14 mouse cellular contexts compared by ENCODE assay signal in the genomic region with DNA sequence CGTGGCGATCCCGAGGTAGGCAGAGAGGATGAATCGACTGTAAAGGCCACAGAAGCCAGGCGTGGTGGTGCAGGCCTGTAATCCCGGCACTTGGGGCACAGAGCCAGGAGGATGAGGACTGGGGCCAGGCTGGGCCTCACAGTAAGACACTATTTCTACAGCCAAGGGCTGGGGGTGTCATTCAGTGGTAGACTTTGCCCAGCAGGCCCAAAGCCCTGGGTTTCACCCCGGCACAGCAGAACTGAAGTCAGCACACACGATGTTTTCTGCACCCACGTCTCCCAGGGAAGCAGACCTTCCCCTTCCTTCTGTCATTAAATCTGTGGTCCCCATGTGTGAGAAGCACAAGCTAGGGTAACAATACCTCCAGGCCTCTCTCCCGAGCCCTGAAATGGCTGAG. TPM values are rescaled to one million over a fixed set of nuclear protein-coding genes. Genes with fewer than 3 reads are reported as not detected.
DNase-seq lines count a peak whose midpoint lies in the region; ATAC-seq lines count a peak whose summit lies in the region.
"Had no signal": no experiment of that assay in that cellular context is flagged by ENCODE, and none has a peak within 500 bp of the region (broad histone marks: within the 10 kb centered on the region; RNA-seq: fewer than 3 reads in every experiment).

No protein-coding gene starts in this region.

- H3K27me3 ChIP-seq in forebrain, embryonic 13.5 days, result no peaks in the 10 kb centered on the region
- H3K27me3 ChIP-seq: liver, embryonic 13.5 days; stomach, embryonic 15.5 days had no signal

- ATAC-seq in forebrain, embryonic 13.5 days, result peak; percentile 45; the same call in 1 of the 2 replicates

- no peak overlapping the region for H3K27ac ChIP-seq in forebrain, embryonic 13.5 days
- H3K27ac ChIP-seq: liver, embryonic 13.5 days; stomach, embryonic 15.5 days had no signal

- peaks cover 12% of the 10 kb centered on the region for H3K4me1 ChIP-seq in forebrain, embryonic 13.5 days

- no peak overlapping the region for H3K9ac ChIP-seq in forebrain, embryonic 13.5 days
- H3K9ac ChIP-seq: liver, embryonic 13.5 days; stomach, embryonic 15.5 days had no signal

- peak; percentile 76 to 78 for DNase-seq in cerebellum, postnatal 14 days
- no peak for DNase-seq in cerebellum, adult 9-11 months
- DNase-seq in layer of hippocampus, postnatal 10 days (ENCODE audit: low spot score in 2 of 2), result peak; percentile 30 to 41
- no peak for DNase-seq in layer of hippocampus, adult 9-11 months
- DNase-seq in kidney, postnatal 10 days, result peak; percentile 67
- no peak for DNase-seq in left cerebral cortex, adult 8-10 months (ENCODE audit: low spot score in 2 of 2)
- no peak for DNase-seq in liver
- DNase-seq: adrenal gland, postnatal 14 days; heart, adult 11 months; liver, embryonic 13.5 days; lung, postnatal 14 days had no signal

- no peak overlapping the region for H3K4me2 ChIP-seq in forebrain, embryonic 13.5 days
- H3K4me2 ChIP-seq: liver, embryonic 13.5 days; midbrain, embryonic 11.5 days; stomach, embryonic 15.5 days had no signal

- no peaks in the 10 kb centered on the region for H3K9me3 ChIP-seq in forebrain, embryonic 13.5 days (replicated peaks)
- H3K9me3 ChIP-seq: liver, embryonic 13.5 days; stomach, embryonic 15.5 days had no signal

- no peaks in the 10 kb centered on the region for H3K36me3 ChIP-seq in forebrain, embryonic 13.5 days (ENCODE audit: poor library complexity, severe bottlenecking)
- H3K36me3 ChIP-seq: liver, embryonic 13.5 days; stomach, embryonic 15.5 days had no signal

- no peak overlapping the region for H3K4me3 ChIP-seq in forebrain, embryonic 13.5 days
- H3K4me3 ChIP-seq: liver, embryonic 13.5 days; stomach, embryonic 15.5 days had no signal

- WGBS in forebrain, embryonic 13.5 days, result 68% methylated on average over 10 of the region's 10 CpGs

RNA-seq across cellular contexts. Expression of a gene that starts 9.8 kb away (rescaled TPM):
- total RNA-seq in layer of hippocampus, postnatal 10 days (2021), result 10 to 100 TPM; 20.5 to 25.9 TPM
- 13.1 and 15.6 TPM in 2 replicates for polyA plus RNA-seq in forebrain, embryonic 13.5 days (2015; fragmentation: Nextera tagmentation; extraction: Ambion mirVana)
- 10 to 100 TPM; 24.7 to 30.1 (median 27.0) TPM for total RNA-seq in left cerebral cortex, adult 8-10 months (2022)

RNA-seq across cellular contexts. Expression of a gene that starts 35.6 kb away (rescaled TPM):
- total RNA-seq in layer of hippocampus, postnatal 10 days (2021), result 100 to 1,000 TPM; 282 to 291 TPM
- 673 and 704 TPM in 2 replicates for polyA plus RNA-seq in forebrain, embryonic 13.5 days (2015; fragmentation: Nextera tagmentation; extraction: Ambion mirVana)
- total RNA-seq in left cerebral cortex, adult 8-10 months (2022), result 100 to 1,000 TPM; 189 to 241 (median 224) TPM

Comparison
In these comparisons a context has a peak if more than half of its experiments do, and no peak if none do; other contexts are left out.
1. DNase-seq: peak in cerebellum, postnatal 14 days (2 of 2), layer of hippocampus, postnatal 10 days (2 of 2) and kidney, postnatal 10 days (single experiment); none in cerebellum, adult 9-11 months (single experiment), layer of hippocampus, adult 9-11 months (single experiment), left cerebral cortex, adult 8-10 months (0 of 2) and liver (single experiment).